Mouse (Mus musculus) thymus, adult 2 months (tissue): ENCODE measurements around the gene Hspa12a. TPM values are rescaled to one million over a fixed set of nuclear protein-coding genes. Genes with fewer than 3 reads are reported as not detected.

Source experiments
- DNase-seq: peaks from one replicate; pipeline ENCODE4 v3.0.0; 2021
- H3K27ac ChIP-seq: fragments of 200-500 bp; 2 replicates; pipeline ENCODE4 v1.5.1; 2012; ENCODE audit warnings: low read length, control low read depth; ENCODE audit not compliant: control insufficient read depth, insufficient read depth
- H3K27me3 ChIP-seq: fragments of 200-500 bp; 2 replicates; pipeline ENCODE4 v1.6.1; 2012; ENCODE audit warnings: mild to moderate bottlenecking, low read length, moderate library complexity, mixed read lengths; ENCODE audit not compliant: control insufficient read depth, insufficient read depth
- H3K36me3 ChIP-seq: fragments of 200-500 bp; 2 replicates; pipeline ENCODE4 v1.6.1; 2012; ENCODE audit warnings: mild to moderate bottlenecking, low read length, moderate library complexity; ENCODE audit not compliant: control insufficient read depth, insufficient read depth
- H3K4me1 ChIP-seq: fragments of 200-500 bp; replicated peaks from 2 replicates; pipeline ENCODE4 v1.6.1; 2012; ENCODE audit warnings: low read length; ENCODE audit not compliant: control insufficient read depth, insufficient read depth
- H3K4me3 ChIP-seq: fragments of 200-500 bp; 2 replicates; pipeline ENCODE4 v1.5.1; 2012; ENCODE audit warnings: mild to moderate bottlenecking, low read length, control low read depth, moderate library complexity; ENCODE audit not compliant: control insufficient read depth, insufficient read depth
- CTCF ChIP-seq: fragments of 200-500 bp; IDR thresholded peaks from 2 replicates; pipeline ENCODE4 v1.5.1; 2012; ENCODE audit warnings: mild to moderate bottlenecking, control low read depth, low read length, moderate library complexity, borderline replicate concordance; ENCODE audit not compliant: control insufficient read depth, poor library complexity, insufficient read depth; ENCODE audit errors: extremely low read depth
- POLR2A ChIP-seq: fragments of 200-500 bp; IDR thresholded peaks from 2 replicates; pipeline ENCODE4 v1.6.1; 2012; ENCODE audit warnings: mild to moderate bottlenecking, low read length, control low read depth, moderate library complexity; ENCODE audit not compliant: control insufficient read depth, poor library complexity, insufficient read depth; ENCODE audit errors: extremely low read depth
- WGBS: fragments of 180-500 bp; shearing (Covaris S2); methylation state at CpG from one replicate; pipeline ENCODE4 v1.1.7; 2018; 5-methylcytosine and 5-hydroxymethylcytosine counted together
- polyA plus RNA-seq: library from polyadenylated mRNA; depleted of rRNA; stranded (reverse); fragments of >200 nt; gene quantifications from 2 replicates; pipeline ENCODE4 v1.2.3, GENCODE M21; 2012; rRNA removed

The Hspa12a gene
- polyA plus RNA-seq, 1 experiment: 3.3 TPM

- 66% methylated on average over 2 of the region's 2 CpGs for WGBS
- no peaks in the 10 kb centered on the region for H3K27me3 ChIP-seq
- no peak overlapping the region for H3K4me3 ChIP-seq
Observed at GRCm38 (mm10) chr19:58751504-58751903, 191.9 kb downstream of the Hspa12a start.

GRCm38 (mm10) chr19:58750822-58751221, 192.6 kb downstream of the Hspa12a start:
- H3K4me1 ChIP-seq: no peaks in the 10 kb centered on the region
- H3K27ac ChIP-seq: no peak overlapping the region
- no peak for TF ChIP-seq POLR2A
- no peak for TF ChIP-seq CTCF
- DNase-seq: no peak
- no peak overlapping the region for H3K4me3 ChIP-seq
- H3K27me3 ChIP-seq: no peaks in the 10 kb centered on the region
- H3K36me3 ChIP-seq: no peaks in the 10 kb centered on the region
- WGBS: 78% methylated on average over 2 of the region's 2 CpGs

More at GRCm38 (mm10) chr19:58751504-58751903, 191.9 kb downstream of the Hspa12a start:
- H3K36me3 ChIP-seq: no peaks in the 10 kb centered on the region
- TF ChIP-seq POLR2A: no peak
- no peak for TF ChIP-seq CTCF
- DNase-seq: no peak
- no peak overlapping the region for H3K27ac ChIP-seq
- H3K4me1 ChIP-seq: no peaks in the 10 kb centered on the region

GRCm38 (mm10) chr19:58747498-58748000, 195.9 kb downstream of the Hspa12a start:
- Histone ChIP-seq H3K4me1 (no peaks in the 10 kb centered on the region), H3K4me3 (no peak overlapping the region), H3K36me3 (no peaks in the 10 kb centered on the region), H3K27me3 (no peaks in the 10 kb centered on the region), H3K27ac (no peak overlapping the region)
- WGBS: 91% methylated on average over 9 of the region's 9 CpGs
- DNase-seq: no peak
- TF ChIP-seq CTCF (no peak), POLR2A (no peak)

Other genes with a start within 250 kb of the Hspa12a start
- 0.44 TPM in 1 of 2 replicates, not detected in the other for gene Pnliprp1, start 214.8 kb downstream of the Hspa12a start, polyA plus RNA-seq
- gene Pnliprp2, start 183.9 kb downstream of the Hspa12a start, polyA plus RNA-seq: not detected in 2 replicates
- 0.35 TPM in 1 of 2 replicates, not detected in the other for gene 1700019N19Rik, start 149.2 kb downstream of the Hspa12a start, polyA plus RNA-seq
- gene Eno4, start 229 bp downstream of the Hspa12a start, polyA plus RNA-seq: 0.09 and 0.14 TPM in 2 replicates
- gene Shtn1, start 132.4 kb upstream of the Hspa12a start, polyA plus RNA-seq: 1.4 and 1.7 TPM in 2 replicates
- not detected in 2 replicates for gene Vax1, start 226.4 kb upstream of the Hspa12a start, polyA plus RNA-seq